Mouse (Mus musculus): ENCODE results near the gene Vmn1r132.
"Not testable (repeated sequence)": the region's sequence is repeated elsewhere in the genome, so short reads cannot be mapped to it uniquely, and the experiment has no call there.

Vmn1r132 gene

DNA sequence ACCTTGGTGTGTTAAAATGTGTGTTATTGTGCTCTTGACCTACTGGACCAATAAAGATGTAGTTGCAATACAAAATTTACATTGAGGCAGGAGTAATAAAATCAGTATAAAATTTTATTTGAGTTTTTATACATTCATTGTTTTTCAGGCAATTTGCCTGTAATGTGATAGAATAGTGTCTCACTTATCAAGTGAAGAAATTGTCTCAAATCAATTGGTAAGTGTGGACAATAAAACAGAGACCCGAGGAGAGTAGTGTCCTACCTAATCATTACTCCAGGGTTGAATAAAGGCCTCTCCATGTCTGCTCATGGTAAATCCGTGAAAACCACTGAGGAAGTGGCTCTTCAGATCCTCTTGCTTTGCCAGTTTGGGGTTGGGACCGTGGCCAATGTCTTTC is at the start of gene Vmn1r132:
Gene Vmn1r132 (plus strand): TSS at position 301 of the 400 bp plus-strand sequence.
- not testable (repeated sequence) for DNase-seq (ENCODE audit: low read depth)
